Mouse (Mus musculus) limb, embryonic 10.5 days (tissue): ENCODE measurements around the gene Smco3. TPM values are rescaled to one million over a fixed set of nuclear protein-coding genes. Genes with fewer than 3 reads are reported as not detected.
"Not testable (repeated sequence)": the region's sequence is repeated elsewhere in the genome, so short reads cannot be mapped to it uniquely, and the experiment has no call there.

ENCODE experiments used
- DNase-seq: peaks from one replicate; pipeline ENCODE4 v3.0.0-alpha.2; 2017; ENCODE audit warnings: low spot score
- H3K27ac ChIP-seq: fragments of 300-500 bp; sonication (generic); 2 replicates; pipeline ENCODE4 v1.5.1; 2016; ENCODE audit warnings: mild to moderate bottlenecking
- H3K27me3 ChIP-seq: fragments of 300-500 bp; sonication (generic); 2 replicates; pipeline ENCODE4 v1.6.1; 2016; ENCODE audit warnings: low read depth, mild to moderate bottlenecking; ENCODE audit not compliant: poor library complexity, severe bottlenecking
- H3K36me3 ChIP-seq: fragments of 300-500 bp; sonication (generic); 2 replicates; pipeline ENCODE4 v1.6.1; 2016; ENCODE audit warnings: mild to moderate bottlenecking, moderate library complexity
- H3K4me1 ChIP-seq: fragments of 300-500 bp; sonication (generic); 2 replicates; pipeline ENCODE4 v1.6.1; 2016
- H3K4me3 ChIP-seq: fragments of 300-500 bp; sonication (generic); 2 replicates; pipeline ENCODE4 v1.5.1; 2016; ENCODE audit warnings: mild to moderate bottlenecking, moderate library complexity
- H3K9me3 ChIP-seq: fragments of 300-500 bp; sonication (generic); replicated peaks from 2 replicates; pipeline ENCODE4 v1.6.1; 2016; ENCODE audit warnings: mild to moderate bottlenecking
- WGBS: fragments of 180-500 bp; shearing (Covaris S2); methylation state at CpG from one replicate; pipeline ENCODE4 v1.1.7; 2016; 5-methylcytosine and 5-hydroxymethylcytosine counted together
- polyA plus RNA-seq: library from polyadenylated mRNA; unstranded; fragments of >200 nt; fragmentation: Nextera tagmentation; extraction: Ambion mirVana; gene quantifications from 2 replicates; pipeline ENCODE4 v1.2.1, GENCODE M21; 2016

The Smco3 gene
- polyA plus RNA-seq, 1 experiment from 2014 or later, result not detected

DNA sequence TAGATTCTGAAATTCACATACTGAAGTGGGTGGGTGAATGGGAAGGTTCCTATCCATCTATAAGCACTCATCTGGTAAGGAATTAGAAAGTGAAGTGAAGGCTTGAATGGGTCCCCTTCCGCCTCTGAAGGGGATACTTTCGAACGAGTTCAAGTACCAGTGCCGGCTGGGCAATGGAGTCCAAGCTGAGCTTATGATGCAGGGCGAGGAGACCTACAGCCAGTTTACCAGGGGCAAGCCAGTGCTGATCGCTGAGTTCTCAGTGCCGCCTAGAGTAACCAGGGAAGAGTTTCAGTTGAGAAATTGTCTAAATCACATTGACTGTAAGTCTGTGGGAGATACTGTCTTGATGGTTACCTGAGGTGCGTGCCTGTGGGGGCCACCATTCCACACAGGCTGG lies 34.5 kb downstream of the Smco3 start:
- H3K36me3 ChIP-seq, result no peaks in the 10 kb centered on the region
- no peaks in the 10 kb centered on the region for H3K27me3 ChIP-seq
- no peaks in the 10 kb centered on the region for H3K9me3 ChIP-seq
- H3K27ac ChIP-seq, result no peak overlapping the region
- DNase-seq, result no peak
- H3K4me3 ChIP-seq, result no peak overlapping the region
- 93% methylated on average over 8 of the region's 8 CpGs for WGBS
- peaks cover 18% of the 10 kb centered on the region for H3K4me1 ChIP-seq

- not testable (repeated sequence) for H3K9me3 ChIP-seq, H3K4me3 ChIP-seq, H3K36me3 ChIP-seq, H3K27ac ChIP-seq, DNase-seq, H3K27me3 ChIP-seq
- 69% methylated on average over 3 of the region's 3 CpGs for WGBS
- H3K4me1 ChIP-seq, result peaks cover 24% of the 10 kb centered on the region
Measured at GRCm38 (mm10) chr6:136797874-136798693, 37.2 kb downstream of the Smco3 start.

GRCm38 (mm10) chr6:136795850-136796249 lies 39.4 kb downstream of the Smco3 start:
- no peak overlapping the region for H3K27ac ChIP-seq
- H3K9me3 ChIP-seq, result no peaks in the 10 kb centered on the region
- no peak overlapping the region for H3K4me3 ChIP-seq
- no peaks in the 10 kb centered on the region for H3K36me3 ChIP-seq
- DNase-seq, result no peak
- H3K27me3 ChIP-seq, result no peaks in the 10 kb centered on the region
- WGBS, result 65% methylated on average over 6 of the region's 6 CpGs
- H3K4me1 ChIP-seq, result peaks cover 30% of the 10 kb centered on the region

- no peak overlapping the region for H3K27ac ChIP-seq
- no peaks in the 10 kb centered on the region for H3K9me3 ChIP-seq
- DNase-seq, result no peak
- peaks cover 30% of the 10 kb centered on the region for H3K4me1 ChIP-seq
- no peaks in the 10 kb centered on the region for H3K36me3 ChIP-seq
- WGBS, result 60% methylated on average over 1 of the region's 1 CpGs
- H3K4me3 ChIP-seq, result no peak overlapping the region
- H3K27me3 ChIP-seq, result no peaks in the 10 kb centered on the region
Measured at GRCm38 (mm10) chr6:136795110-136795509, 40.1 kb downstream of the Smco3 start.

- Histone ChIP-seq H3K27ac (peak overlapping the region; percentile 86), H3K9me3 (no peaks in the 10 kb centered on the region), H3K27me3 (no peaks in the 10 kb centered on the region), H3K4me1 (peaks cover 30% of the 10 kb centered on the region), H3K36me3 (no peaks in the 10 kb centered on the region), H3K4me3 (peak overlapping the region; percentile 56)
- DNase-seq, result peak; percentile 69
- WGBS, result under 1% methylated on average over 24 of the region's 24 CpGs
Measured at GRCm38 (mm10) chr6:136793831-136794525, 41.3 kb downstream of the Smco3 start.

- peak overlapping the region; percentile 56 for H3K4me3 ChIP-seq
- no peaks in the 10 kb centered on the region for H3K27me3 ChIP-seq
- WGBS, result 20% methylated on average over 16 of the region's 16 CpGs
- H3K4me1 ChIP-seq, result peaks cover 30% of the 10 kb centered on the region
- no peaks in the 10 kb centered on the region for H3K36me3 ChIP-seq
- no peaks in the 10 kb centered on the region for H3K9me3 ChIP-seq
- peak; percentile 55 for DNase-seq
- H3K27ac ChIP-seq, result peak overlapping the region; percentile 86
Measured at GRCm38 (mm10) chr6:136792884-136793758, 42.1 kb downstream of the Smco3 start.

GRCm38 (mm10) chr6:136789391-136789971 lies 45.8 kb downstream of the Smco3 start:
- H3K9me3 ChIP-seq, result no peaks in the 10 kb centered on the region
- no peak for DNase-seq
- H3K4me1 ChIP-seq, result peaks cover 23% of the 10 kb centered on the region
- no peak overlapping the region; the same call in 1 of the 2 replicates for H3K27ac ChIP-seq
- H3K27me3 ChIP-seq, result no peaks in the 10 kb centered on the region
- WGBS, result 69% methylated on average over 5 of the region's 5 CpGs
- no peak overlapping the region for H3K4me3 ChIP-seq
- no peaks in the 10 kb centered on the region for H3K36me3 ChIP-seq

DNA sequence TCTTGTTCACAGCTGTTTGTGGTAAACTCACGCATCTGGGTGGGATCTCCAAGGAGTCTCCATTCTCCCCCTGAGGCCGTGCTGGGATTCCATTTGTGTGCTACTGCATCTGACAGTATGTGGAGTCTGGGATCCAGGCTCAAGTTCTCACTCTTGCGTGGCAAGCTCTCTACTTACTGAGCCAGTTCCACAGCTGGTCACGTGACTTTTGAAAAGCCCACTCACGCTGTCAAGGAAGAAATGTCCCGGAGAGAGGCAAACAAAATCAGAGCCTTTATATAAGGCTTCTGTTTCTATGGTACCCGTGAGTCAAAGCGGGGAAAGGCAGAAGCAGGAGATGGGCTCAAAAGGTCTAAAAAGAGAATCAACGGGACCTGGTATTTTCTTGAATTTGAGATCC lies 52.5 kb downstream of the Smco3 start:
- Histone ChIP-seq H3K36me3 (no peaks in the 10 kb centered on the region), H3K4me1 (peaks cover 18% of the 10 kb centered on the region), H3K27me3 (no peaks in the 10 kb centered on the region), H3K9me3 (no peaks in the 10 kb centered on the region), H3K4me3 (no peak overlapping the region), H3K27ac (no peak overlapping the region)
- 91% methylated on average over 9 of the region's 9 CpGs for whole genome bisulfite sequencing
- DNase-seq, result no peak

DNA sequence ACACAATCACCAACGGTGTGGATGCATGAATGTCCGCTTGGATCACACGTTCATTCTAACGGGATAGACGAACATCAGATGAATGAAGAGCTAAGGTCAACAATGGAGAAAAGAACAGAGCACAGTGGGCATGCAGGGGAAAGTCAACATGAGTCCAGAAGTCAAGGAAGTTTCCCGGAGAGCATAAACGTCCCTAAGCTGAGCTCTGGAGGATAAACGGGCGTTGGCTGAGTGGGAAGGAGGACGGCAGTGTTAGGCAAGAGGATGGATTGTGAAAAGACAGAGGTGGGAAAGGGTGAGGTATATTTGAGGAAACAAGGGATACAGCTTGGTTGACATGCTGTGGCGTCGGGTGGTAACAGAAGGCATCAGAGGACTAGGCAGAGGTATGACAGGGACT lies 53.1 kb downstream of the Smco3 start:
- H3K36me3 ChIP-seq, result no peaks in the 10 kb centered on the region
- DNase-seq, result no peak
- no peak overlapping the region for H3K27ac ChIP-seq
- H3K9me3 ChIP-seq, result no peaks in the 10 kb centered on the region
- H3K27me3 ChIP-seq, result no peaks in the 10 kb centered on the region
- H3K4me3 ChIP-seq, result no peak overlapping the region
- H3K4me1 ChIP-seq, result peaks cover 18% of the 10 kb centered on the region
- 90% methylated on average over 12 of the region's 12 CpGs for WGBS

DNA sequence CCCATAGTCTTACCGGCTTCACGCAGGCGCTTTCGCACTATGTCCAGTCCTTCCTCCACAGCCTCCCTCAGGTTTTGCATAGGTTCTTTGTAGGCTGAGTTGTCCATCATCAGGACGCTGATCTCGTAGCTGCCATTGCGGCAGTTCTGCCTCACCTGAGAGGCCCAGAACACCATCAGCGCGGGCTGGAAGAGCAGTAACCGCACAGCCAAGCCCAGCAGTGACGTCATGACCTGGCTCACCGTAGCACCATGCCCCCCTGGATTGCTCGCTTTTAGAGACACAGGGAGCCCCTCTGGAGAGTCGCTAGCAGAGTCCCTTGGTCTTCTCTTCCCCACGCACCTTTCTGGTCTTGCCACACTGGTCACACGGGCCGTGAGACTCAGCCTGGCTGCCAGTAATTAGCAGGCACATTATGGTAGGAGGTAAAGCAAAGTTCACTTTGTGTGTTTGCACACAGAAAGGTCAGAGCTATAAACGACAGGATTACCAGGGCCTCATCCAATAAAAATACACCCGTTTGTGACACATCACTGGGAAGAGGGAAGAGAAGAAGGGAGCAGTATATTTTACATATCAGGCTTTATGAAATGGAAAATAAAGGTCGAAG lies 53.8 kb downstream of the Smco3 start, which contains the start of gene Gucy2c:
Gene Gucy2c, minus strand, starts transcription at position 389 of the 610 bp plus-strand sequence.
- Histone ChIP-seq H3K27ac (no peak within 1 kb of the TSS; the same call in 1 of the 2 replicates), H3K27me3 (no peaks in the 10 kb centered on the region), H3K9me3 (no peaks in the 10 kb centered on the region), H3K36me3 (no peaks in the 10 kb centered on the region), H3K4me1 (peaks cover 18% of the 10 kb centered on the region), H3K4me3 (no peak within 1 kb of the TSS)
- WGBS, result 75% methylated on average over 20 of the region's 20 CpGs
- DNase-seq, result no peak
